Mouse (Mus musculus) left cerebral cortex, postnatal 4 days (tissue): Measurements from ENCODE around the gene Adgrg6. TPM values are rescaled to one million over a fixed set of nuclear protein-coding genes. Genes with fewer than 3 reads are reported as not detected.

ENCODE experiments used
- DNase-seq: peaks from one replicate; pipeline ENCODE4 v3.0.0-alpha.2; 2022
- intact Hi-C: fragments of 180-260 bp; cut with DNase I; formaldehyde crosslinking; loops from one replicate; pipeline ENCODE4 v1.15.1; 2025
- total RNA-seq, 2 experiments: library from RNA; stranded (reverse); gene quantifications; 2 replicates each; pipeline ENCODE4 v1.2.3; 2021

The Adgrg6 gene
- total RNA-seq, 2 experiments from 2014 or later = 3.6 to 4.5 TPM

GRCm38 (mm10) chr10:14440860-14441579, 104.4 kb downstream of the Adgrg6 start:
- no peak for DNase-seq
- intact Hi-C loops = no loop called here

GRCm38 (mm10) chr10:14404070-14404469, 141.4 kb downstream of the Adgrg6 start:
- intact Hi-C loops = loop anchor here (10.0 kb wide), 1 partner anchor 301 kb away; the partner anchor contains the start of genes Nmbr and Vta1
- no peak for DNase-seq

GRCm38 (mm10) chr10:14401744-14402143, 143.7 kb downstream of the Adgrg6 start:
- DNase-seq = no peak
- intact Hi-C loops = loop anchor here (10.0 kb wide), 1 partner anchor 303 kb away; the partner anchor contains the start of genes Nmbr and Vta1

GRCm38 (mm10) chr10:14391025-14391639, 154.3 kb downstream of the Adgrg6 start:
- peak; percentile 73 for DNase-seq
- intact Hi-C loops = loop anchor here (2.0 to 5.0 kb wide), 3 partner anchors 424 to 1374 kb away; partner anchors contain the start of gene Hivep2

GRCm38 (mm10) chr10:14385574-14385973, 159.9 kb downstream of the Adgrg6 start:
- intact Hi-C loops = no loop called here
- DNase-seq = no peak

GRCm38 (mm10) chr10:14365065-14365589, 180.3 kb downstream of the Adgrg6 start:
- intact Hi-C loops = no loop called here
- DNase-seq = peak; percentile 17

- DNase-seq = no peak
Observed at GRCm38 (mm10) chr10:14363226-14363625, 182.2 kb downstream of the Adgrg6 start.

DNA sequence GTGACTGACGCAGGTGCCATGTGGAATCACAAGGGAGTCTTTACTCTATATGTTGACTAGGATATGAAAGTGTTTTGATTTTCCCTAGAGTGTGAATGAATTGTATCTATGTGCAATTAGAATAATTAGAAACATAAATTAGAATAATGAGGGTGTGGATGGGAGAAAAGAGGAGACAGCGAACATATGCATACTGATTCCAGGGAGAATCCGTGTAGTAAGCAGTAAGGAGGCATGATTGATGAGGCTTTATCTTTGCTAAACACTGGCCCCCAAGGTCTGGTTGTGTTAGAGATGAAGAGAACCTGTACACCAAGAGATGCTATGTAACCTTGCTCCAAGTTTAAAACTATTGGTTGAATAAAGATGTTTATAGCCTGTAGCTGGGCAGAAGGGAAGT, 187.2 kb downstream of the Adgrg6 start:
- intact Hi-C loops = no loop called here

More at GRCm38 (mm10) chr10:14363226-14363625, 182.2 kb downstream of the Adgrg6 start:
- intact Hi-C loops = no loop called here

More for the DNA sequence above, 187.2 kb downstream of the Adgrg6 start:
- no peak for DNase-seq

Other genes starting within 250 kb of the Adgrg6 start
- gene Vta1, start 159.9 kb upstream of the Adgrg6 start, total RNA-seq = 10 to 100 TPM; 87.0 to 98.2 TPM
- gene Nmbr, start 159.9 kb upstream of the Adgrg6 start, total RNA-seq = 1 to 10 TPM; 4.8 to 5.9 TPM
- gene Gje1, start 172.6 kb upstream of the Adgrg6 start, total RNA-seq = not detected